Mouse (Mus musculus): Measurements from ENCODE around the gene Pde4a.

The Pde4a gene

DNA sequence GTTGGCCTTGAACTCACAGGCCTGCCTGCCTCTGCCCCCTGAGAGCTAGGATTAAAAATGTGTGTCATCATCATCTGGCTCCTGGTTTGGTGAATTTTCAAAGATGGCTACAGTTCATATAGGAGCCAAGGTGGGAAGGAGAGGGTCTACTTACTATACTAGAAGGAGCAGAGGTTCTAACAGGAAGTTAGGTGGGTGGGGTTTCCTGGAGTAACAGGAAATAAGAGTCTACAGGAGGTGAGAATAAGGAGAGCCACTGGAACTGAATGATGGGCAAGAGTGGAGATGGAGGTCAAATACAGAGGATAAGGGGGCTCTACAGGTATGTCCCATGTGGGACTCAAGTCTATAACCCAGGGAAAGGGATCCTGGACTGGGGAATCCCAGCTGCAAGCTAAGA is 17.1 kb upstream of the Pde4a start:
- no peak for DNase-seq (ENCODE audit: low read depth in 2 of 2, low spot score in 2 of 2)

DNA sequence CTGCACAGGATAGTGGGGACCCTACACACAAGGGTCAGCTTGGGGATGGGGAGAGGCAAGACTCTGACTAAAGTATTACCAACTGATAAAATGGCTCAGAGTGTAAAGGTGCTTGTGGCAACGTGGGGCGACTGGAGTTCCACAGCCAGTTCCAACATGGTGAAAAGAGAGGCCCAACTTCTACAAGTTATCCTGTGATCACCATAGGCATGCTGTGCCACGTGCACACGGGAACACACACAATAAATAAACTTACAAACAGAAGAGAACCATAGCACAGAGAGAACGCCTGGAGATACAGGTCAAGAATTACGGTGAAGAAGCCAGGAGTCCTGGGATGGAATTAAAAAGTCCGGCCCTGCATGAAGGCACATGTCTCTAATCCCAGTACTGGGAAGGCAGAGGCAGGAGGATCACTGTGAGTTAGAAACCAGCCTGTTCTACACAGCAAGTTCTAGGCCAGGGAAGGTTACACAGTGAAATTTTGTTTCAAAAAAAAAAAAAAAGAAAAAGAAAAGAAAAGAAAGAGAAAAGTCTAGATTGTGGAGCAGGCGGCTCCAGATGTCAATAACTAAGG is 16.3 kb upstream of the Pde4a start:
- DNase-seq (ENCODE audit: low read depth in 2 of 2, low spot score in 2 of 2), result no peak

DNA sequence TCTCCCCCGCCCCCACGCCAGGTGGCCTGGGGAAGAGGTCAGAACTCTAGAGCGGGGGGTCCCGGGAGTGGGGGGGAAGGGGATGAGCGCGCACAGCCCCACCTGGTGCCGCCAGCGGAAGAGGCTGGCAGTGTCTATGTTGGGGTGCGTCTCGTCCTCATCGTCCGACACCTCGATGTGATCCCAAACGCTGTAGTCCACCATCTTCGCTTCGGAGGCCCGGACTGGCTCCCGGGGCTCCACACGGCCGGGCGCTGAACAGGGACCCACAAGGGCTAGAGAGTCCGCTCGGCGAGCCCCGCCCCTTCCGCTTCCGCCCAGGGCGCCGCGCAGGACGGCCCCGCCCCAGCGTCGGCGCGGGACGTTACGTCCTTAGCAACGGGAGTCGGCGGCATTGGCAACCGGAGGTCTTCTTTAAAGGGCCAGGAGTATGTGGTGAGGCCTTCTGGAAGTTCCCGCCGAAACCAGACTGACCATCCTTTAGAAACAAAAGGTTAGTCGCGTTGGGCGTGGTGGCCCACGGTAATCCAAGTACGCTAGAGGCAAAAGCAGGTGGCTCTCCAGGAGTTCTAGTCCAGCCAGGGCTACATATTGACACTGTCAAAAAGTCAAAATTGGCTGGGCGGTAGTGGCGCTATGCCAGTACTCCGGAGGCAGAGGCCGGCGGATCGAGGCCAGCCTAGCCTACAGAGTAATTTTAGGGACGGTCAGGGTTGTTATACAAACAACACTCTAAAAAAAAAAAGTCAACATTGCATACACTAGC is 15.7 kb upstream of the Pde4a start, which contains the start of gene Cdc37:
Gene Cdc37, minus strand, starts transcription at position 329 of the 766 bp plus-strand sequence.
- peak; percentile 77 to 84 for DNase-seq (ENCODE audit: low read depth in 2 of 2, low spot score in 2 of 2)

DNA sequence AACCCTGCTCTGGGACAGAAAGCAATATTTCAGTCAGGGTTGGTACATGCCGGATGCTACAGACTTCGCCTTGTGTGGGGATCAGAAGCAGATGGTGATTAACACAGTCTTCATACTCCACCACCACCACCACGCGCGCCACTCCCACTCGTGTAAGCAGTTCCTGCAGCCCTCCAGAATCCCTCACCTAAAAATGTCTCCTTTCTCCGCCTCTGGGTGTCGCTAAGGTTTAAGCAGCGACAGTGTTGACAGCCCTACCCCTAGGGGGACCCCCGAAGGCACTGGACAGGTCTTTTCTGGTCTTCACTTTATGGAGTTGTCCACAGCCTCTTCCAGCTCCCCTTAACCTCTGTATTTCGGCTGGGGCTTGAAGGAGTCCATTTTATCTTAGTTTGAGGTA is 12.8 kb upstream of the Pde4a start:
- DNase-seq (ENCODE audit: low read depth in 2 of 2, low spot score in 2 of 2), result no peak

DNA sequence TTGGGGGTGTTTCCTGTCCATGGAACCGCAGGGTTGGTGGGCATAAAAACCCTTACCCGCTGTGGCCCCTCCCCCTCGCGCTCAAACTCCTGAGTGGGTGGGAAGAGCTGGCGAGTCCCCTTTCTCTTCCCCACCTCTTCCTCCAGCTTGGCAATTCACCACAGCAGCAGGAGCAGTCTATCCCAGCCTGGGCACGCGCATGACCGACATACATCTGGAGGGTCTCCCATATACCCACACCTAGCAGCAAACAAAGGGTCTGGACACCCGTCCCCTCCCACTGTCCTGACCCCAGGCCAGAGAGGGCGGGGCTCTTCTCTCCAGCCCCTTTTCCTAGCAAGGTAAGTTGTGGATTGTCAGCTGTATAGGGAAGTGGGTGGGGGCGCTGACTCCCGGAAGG is 12.2 kb upstream of the Pde4a start:
- no peak for DNase-seq (ENCODE audit: low read depth in 2 of 2, low spot score in 2 of 2)

DNA sequence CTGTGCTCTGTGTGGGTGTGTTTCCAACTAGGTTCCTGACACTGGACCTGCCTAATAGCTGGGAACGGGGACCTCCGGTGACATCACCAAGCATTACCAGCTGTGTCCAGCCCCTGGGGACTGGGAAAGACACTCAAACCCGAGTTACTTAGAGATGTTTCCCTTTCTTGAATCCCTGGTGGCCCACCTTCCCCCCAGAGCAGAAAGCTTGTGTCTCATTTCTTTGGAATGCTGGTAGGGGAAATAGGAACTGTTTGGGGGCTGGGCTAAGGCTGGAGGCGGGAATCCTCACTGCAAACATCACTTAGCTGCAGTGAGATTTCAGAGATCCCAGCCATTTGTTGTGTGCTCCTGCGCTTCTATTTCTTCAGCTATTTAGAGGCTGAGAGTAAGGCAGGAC is 11.7 kb upstream of the Pde4a start:
- DNase-seq (ENCODE audit: low read depth in 2 of 2, low spot score in 2 of 2), result no peak

DNA sequence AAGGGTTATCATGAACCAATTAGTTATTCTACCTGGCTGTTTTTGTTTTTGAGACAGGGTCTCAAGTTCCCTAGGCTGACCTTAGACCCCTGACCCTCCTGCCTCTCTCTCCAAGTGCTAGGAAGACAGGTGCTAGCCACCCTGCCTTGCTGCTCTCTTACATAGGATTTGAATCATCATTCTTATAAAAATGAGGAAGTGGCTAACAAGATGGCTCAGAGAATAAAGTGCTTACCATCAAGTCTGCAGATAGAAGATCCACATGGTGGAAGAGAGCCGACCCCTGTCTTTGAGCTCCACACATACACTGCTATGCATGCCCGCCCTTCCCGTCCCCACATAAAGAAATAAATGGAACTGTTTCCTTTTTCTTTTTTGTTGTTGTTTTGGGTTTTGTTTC is 10.7 kb upstream of the Pde4a start:
- DNase-seq (ENCODE audit: low read depth in 2 of 2, low spot score in 2 of 2), result no peak

DNA sequence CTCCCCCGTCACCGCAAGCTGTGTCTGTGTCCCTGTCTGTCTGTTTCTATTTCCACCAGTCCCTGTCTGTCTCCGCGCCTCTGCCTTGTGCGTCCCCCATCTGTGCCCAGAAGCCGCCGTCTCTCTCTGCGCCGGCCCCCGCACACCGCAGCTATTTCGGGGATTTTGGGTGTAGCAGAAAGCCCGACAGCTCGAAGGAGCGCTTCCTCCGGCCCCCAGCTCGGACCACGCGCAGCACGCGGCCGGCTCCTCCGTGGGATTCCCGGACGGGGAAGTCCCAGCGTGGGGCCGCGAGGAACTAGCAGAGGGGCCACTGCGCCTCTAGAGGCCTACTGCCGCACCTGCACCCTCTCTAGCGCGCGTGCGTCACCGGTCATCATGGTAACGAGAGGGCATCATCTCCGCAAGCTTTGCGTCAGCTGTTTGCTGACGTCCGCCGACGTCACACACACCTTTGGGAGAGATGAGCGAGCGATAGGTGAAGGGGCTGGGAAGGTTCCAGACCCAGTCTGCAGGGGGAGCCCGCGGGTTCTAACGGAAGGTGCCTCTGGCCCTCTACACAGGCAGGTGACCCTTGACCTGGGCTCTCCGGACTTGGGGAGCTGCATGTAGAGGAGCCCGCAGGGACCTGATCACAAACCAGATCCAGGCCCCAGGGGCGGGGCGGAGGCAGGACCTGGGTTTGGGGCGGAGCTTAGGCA is 4.2 kb upstream of the Pde4a start:
- peak; percentile 94 to 97 for DNase-seq (ENCODE audit: low read depth in 2 of 2, low spot score in 2 of 2)

DNA sequence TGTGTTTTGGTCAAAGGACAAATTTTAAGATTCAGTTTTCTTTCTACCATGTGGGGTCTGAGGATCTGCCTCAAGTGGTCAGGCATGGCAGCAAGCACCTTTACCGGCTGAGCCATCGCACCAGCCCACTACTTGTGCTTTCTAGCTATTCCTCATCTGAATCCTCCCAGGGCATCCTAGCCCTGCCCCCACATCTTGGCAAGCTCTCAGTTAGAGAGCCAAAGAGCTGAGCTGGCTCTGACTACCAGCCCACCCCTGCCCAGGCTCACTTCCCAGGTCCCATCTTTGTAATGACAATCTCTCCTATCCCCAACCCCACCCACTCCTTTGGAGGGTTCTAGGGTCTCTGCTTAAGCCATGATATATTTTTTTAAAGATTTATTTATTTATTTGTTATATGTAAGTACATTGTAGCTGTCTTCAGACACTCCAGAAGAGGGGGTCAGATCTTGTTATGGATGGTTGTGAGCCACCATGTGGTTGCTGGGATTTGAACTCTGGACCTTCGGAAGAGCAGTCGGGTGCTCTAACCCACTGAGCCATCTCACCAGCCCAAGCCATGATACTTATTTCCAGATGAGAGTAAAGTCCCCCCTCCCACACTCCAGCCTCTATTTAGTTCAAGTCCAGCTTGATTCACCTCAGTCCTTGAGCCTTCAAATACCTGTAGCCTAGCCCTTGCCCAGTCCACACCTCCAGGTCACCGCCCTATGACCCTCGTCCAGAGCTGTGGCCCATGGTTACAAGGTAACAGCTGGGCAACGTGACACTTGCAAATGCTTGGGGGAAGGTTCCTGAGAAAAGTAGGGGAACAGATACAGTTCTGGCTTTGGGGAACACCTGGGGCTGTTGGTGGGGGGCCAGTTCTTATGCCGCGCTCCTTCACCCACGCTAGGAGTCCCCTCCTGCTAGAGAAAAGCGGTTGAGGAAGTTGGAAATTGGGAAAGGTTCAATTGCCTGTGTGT is 2.1 kb upstream of the Pde4a start:
- no peak for DNase-seq (ENCODE audit: low read depth in 2 of 2, low spot score in 2 of 2)

DNA sequence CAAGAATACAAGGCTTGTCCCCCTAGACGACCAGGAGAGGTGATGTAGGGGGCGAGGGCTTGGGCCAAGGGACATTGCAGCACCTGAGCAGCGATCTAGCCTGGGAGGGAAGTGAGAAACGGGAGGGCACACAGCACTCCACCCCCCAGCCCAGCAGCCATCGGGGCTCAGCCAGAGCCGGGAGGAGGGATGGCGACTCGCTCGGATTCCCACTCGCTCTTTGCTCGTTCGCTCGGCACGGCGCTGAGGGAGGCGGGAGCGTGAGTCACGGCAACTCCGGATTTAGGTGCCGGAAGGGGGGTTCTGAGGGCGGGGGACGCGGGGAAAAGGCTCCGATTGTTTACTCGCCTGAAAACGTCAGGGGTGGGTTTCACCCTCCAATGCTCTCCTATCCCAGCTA is 1.4 kb upstream of the Pde4a start:
- DNase-seq (ENCODE audit: low read depth in 2 of 2, low spot score in 2 of 2), result no peak

DNA sequence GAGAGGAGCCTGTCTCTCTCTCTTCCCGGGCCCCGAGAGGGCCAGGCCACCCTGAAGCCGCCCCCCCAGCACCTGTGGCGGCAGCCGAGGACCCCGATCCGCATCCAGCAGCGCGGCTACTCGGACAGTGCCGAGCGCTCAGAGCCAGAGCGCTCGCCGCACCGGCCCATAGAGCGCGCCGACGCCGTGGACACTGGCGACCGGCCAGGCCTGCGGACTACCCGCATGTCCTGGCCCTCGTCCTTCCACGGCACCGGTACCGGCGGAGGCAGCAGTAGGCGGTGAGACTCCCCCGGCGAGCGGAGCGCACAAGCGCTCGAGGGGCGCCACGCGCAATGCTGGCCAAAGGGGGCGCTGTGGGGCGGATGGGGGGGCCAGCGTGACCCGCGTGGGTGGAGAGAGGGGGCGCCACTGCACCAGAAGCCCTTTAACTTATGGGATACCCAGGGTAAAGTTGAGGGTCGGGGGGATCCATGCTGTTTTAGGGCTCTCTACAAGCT is 488 bp downstream of the Pde4a start:
- peak in 1 of 2 experiments; percentile 59 for DNase-seq (ENCODE audit: low read depth in 2 of 2, low spot score in 2 of 2)

DNA sequence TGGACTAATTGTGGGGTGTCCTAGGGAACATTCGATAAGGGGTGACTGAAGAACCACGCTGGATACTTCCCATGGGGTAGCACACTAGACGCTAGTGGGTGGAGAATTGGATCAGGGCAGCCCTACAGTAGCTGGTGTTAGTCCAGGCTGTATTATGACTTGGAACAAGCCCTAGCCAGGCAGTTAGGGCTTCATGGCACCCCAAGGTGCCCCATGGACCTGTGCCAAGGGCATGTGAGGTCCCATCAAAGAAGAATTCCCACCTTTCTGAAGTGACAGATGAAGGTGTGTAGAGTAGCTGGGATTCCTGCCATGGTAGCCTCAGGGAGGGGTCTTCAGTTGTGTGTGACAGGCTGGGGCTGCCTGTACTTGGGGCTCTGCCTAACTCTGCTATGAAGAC is 1.0 kb downstream of the Pde4a start:
- no peak for DNase-seq (ENCODE audit: low read depth in 2 of 2, low spot score in 2 of 2)

DNA sequence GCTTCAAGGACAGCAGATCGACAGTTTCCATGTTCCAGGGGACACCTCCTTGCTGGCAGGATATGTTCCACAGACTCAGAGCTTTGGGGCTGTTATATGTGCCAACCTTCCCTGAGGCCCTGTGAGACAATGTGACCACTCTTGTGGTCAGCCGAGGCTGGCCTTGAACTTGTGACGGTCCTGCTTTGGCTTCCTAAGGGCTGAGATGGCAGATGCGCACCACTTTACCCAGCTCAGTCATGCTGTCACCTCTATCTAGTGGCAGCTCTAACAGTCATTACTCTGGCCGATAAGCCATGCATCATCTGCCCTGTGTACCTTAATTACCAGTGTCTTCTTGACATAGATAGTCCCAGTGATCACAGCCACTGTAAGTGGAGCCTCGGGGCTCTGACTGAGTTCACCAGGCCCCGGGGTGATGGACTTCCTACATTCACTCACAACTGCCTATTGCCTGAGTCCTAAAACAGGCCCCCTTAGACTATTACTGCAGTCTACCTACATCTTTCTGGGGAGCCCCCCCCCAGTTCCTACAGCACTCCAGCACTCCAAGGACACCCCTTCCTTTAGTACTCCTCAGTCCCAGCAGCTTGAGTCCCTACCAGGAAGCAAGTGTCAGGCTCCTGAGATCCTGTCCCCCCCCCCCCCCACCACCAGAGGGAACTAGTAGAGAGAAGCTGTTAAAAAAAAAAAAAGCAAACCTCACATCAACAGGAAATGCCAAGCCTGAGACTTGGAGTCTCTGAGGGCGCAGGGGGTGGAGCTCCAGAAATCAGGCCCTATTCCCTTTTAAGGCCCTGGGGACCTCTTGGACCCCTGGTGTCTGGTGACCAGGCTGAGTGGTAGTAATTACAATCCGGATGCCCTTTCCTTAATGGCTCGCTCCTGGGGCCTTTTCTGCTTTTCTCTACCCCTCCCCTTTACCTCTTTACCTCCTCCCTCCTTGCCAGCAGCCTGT is 1.9 kb downstream of the Pde4a start:
- DNase-seq (ENCODE audit: low read depth in 2 of 2, low spot score in 2 of 2), result no peak

DNA sequence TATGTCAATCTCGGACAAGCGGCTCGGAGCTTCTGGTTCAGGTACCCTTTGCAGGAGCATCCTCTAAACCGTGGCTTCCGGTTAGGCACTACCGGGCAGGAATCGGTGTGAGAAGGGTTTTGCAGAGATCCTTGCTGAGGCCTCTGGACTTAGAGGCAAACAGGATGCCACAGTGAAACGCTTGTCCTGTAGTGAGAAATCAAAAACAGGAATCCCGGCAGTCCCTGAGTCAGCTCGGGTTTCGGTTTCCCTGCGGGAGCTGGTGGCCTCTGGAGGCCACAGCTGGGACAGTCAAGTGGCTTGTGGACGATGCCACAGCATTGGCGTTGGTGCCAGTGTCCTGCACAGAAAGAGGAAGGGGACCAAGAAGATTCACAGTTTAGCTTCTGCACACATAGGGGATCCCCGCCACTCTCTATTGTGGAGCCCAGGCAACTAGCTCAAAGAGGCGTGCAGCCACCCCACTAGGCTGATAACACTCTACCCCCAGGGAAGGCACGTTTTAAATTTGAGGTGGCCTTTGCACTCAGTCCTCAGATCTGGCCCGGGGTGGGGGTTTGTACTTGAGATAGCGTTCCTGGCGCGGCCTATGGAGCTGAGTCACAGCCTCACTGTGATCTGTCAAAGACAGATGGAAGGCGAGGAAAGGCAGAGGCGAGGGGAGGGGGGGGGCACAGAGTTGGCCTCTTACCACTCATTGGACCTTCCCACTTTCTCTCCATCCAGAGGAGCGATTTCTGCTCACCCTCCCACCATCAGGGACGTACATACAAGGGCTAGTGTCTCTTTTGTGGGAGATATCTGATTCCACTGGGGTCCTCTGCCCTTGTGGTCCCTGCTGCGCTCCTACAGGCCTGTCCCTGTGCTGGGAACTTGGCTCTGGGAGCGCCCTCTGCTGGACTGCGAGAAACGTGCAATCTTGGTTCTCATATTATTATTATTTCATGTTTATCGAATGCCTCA is 2.9 kb downstream of the Pde4a start:
- peak; percentile 63 to 72 for DNase-seq (ENCODE audit: low read depth in 2 of 2, low spot score in 2 of 2)

DNA sequence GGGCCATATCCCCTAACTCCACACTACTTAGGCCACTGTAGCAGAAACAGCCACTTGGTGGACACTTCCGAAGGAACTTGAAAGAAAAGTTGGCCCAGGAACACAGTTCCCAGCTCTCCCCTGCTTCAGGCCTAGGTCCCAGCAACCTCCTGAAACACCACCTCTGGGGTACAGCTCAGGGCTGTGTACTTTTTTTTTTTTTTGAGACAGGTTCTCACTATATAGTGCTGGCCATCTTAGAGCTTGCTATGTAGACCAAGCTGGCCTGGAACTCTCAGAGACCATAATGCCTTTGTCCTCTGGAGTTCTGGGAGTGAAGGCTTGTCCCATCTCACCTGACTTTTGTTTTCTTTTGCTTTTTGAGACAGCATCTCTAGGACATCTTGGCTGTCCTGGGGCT is 3.6 kb downstream of the Pde4a start:
- no peak for DNase-seq (ENCODE audit: low read depth in 2 of 2, low spot score in 2 of 2)

DNA sequence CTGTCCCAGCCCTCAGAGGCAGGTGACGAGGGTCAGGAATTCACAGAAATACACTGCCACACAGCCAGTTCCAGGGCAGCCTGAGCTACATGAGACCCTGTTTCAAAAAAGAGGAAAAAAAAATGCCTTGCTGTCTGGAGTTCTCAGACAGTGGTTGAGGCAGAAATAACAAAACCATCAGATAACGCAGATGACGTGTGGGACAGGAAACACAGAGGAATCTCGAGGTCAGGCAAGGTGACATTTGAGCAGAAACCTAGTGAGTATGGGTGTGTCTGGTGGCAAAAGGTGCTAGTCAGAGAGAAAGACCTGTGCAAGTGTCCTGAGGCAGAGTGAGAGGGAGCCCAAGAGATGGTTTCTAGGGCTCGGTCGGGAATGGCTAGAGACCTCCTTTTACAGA is 6.8 kb downstream of the Pde4a start:
- DNase-seq (ENCODE audit: low read depth in 2 of 2, low spot score in 2 of 2), result no peak

DNA sequence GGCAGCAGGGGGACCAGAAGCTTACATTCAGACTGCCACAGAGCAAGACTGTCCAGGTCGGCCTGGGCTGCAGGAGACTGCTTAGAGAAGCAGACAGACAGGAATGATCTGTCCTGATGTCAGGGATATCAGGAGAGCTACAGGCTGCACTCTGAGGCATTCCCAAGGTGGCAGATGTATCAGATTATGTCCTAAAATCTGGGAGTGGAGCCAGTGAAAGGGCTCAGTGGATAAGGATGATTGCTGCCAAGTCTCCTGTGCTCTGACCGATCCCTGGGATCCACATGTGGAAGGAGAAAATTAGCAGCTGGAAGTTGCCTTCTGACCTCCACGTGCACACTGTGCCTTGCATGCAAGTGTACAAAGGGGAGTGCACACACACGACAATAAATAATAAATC is 14.9 kb downstream of the Pde4a start:
- DNase-seq (ENCODE audit: low read depth in 2 of 2, low spot score in 2 of 2), result no peak

DNA sequence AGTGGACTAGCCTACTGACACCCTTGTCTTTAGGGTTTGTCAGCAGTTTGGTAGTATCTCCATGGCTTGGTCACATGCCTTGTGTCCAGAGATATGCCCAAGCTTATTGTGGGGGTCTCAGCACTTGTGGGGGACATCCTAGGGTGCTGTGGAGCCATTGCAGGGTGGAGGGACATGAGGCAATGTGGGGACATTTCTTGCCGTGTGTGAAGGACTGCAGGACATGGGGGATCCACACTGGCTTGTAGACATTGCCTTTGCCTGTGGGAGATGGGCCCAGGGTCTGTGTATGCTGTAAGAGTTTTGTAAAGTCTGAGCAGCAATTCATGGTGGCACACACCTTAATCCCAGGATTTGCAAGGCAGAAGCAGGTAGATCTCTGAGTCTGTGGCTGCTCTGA is 15.3 kb downstream of the Pde4a start:
- DNase-seq (ENCODE audit: low read depth in 2 of 2, low spot score in 2 of 2), result no peak

Measured in CD8-positive naive resting alpha-beta T cell, adult 2 months (primary cell).